Mouse (Mus musculus) brain, embryonic 14.5 days (tissue): ENCODE data around the gene Stam2.

Experiments used
- CTCF ChIP-seq: fragments of 200-500 bp; IDR thresholded peaks from 2 replicates; pipeline ENCODE4 v1.5.1; 2012; ENCODE audit warnings: inconsistent platforms, mild to moderate bottlenecking, moderate library complexity, borderline replicate concordance; ENCODE audit not compliant: insufficient read depth, insufficient read length; ENCODE audit errors: extremely low read depth
- POLR2A ChIP-seq: fragments of 200-500 bp; IDR thresholded peaks from 2 replicates; pipeline ENCODE4 v1.6.1; 2012; ENCODE audit warnings: mild to moderate bottlenecking, inconsistent platforms, borderline replicate concordance; ENCODE audit not compliant: poor library complexity, insufficient read depth, insufficient read length, severe bottlenecking; ENCODE audit errors: extremely low read depth

GRCm38 (mm10) chr2:52730891-52731290 is 11.2 kb downstream of the Stam2 start:
- no peak for TF ChIP-seq CTCF
- no peak for TF ChIP-seq POLR2A
